Mouse (Mus musculus): ENCODE measurements around the gene Cst8. TPM values are rescaled to one million over a fixed set of nuclear protein-coding genes. Genes with fewer than 3 reads are reported as not detected.

Gene Cst8
- polyA plus RNA-seq, 1 experiment from 2014 or later, result 2.5 TPM

DNA sequence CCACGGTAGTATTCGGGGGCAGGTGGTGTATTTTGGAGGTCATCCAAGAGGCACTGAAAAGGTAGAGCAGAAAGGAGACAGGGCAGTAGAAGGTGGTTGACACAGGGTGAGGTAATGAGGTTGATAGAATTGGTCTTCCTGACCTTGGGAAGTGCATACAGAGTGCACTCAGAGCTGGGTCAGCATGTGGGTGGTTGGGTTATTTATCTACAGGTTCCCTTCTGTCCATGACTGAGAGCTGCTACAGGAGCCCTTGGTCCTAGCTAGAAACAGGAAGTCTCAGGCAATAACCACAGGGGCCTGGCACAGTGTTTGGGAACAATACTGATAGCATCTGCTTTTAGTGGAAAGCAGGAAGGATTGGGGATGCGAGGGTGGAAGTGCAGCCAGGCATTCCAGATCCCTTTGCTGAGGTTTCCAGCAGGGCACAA is 2.9 kb downstream of the Cst8 start:
- H3K4me2 ChIP-seq (ENCODE audit: low read depth, low read length), result no peak overlapping the region
- ATAC-seq (ENCODE audit: insufficient read depth, low FRiP score), result no peak
- no peak overlapping the region for H3K4me3 ChIP-seq (replicated peaks; ENCODE audit: low read length)
- 33% methylated on average over 3 of the region's 3 CpGs for WGBS
- H3K27ac ChIP-seq (ENCODE audit: low read length), result no peak overlapping the region
- no peaks in the 10 kb centered on the region for H3K4me1 ChIP-seq (ENCODE audit: control insufficient read depth, insufficient read depth, low read length)
- no peaks in the 10 kb centered on the region for H3K9me3 ChIP-seq (replicated peaks; ENCODE audit: control insufficient read depth, low read length)
- H3K9ac ChIP-seq (ENCODE audit: low read length), result no peak overlapping the region
- H3K27me3 ChIP-seq (ENCODE audit: control insufficient read depth, insufficient read depth, low read length), result no peaks in the 10 kb centered on the region
- no peaks in the 10 kb centered on the region for H3K36me3 ChIP-seq (ENCODE audit: control insufficient read depth, insufficient read depth, low read length)

GRCm38 (mm10) chr2:148806696-148807095 is 8.1 kb downstream of the Cst8 start:
- H3K9ac ChIP-seq (ENCODE audit: low read length), result no peak overlapping the region
- H3K4me2 ChIP-seq (ENCODE audit: low read depth, low read length), result no peak overlapping the region
- H3K9me3 ChIP-seq (replicated peaks; ENCODE audit: control insufficient read depth, low read length), result no peaks in the 10 kb centered on the region
- no peaks in the 10 kb centered on the region for H3K36me3 ChIP-seq (ENCODE audit: control insufficient read depth, insufficient read depth, low read length)
- no peaks in the 10 kb centered on the region for H3K4me1 ChIP-seq (ENCODE audit: control insufficient read depth, insufficient read depth, low read length)
- H3K27me3 ChIP-seq (ENCODE audit: control insufficient read depth, insufficient read depth, low read length), result no peaks in the 10 kb centered on the region
- no peak overlapping the region for H3K4me3 ChIP-seq (replicated peaks; ENCODE audit: low read length)
- 51% methylated on average over 6 of the region's 6 CpGs for WGBS
- ATAC-seq (ENCODE audit: insufficient read depth, low FRiP score), result no peak
- H3K27ac ChIP-seq (ENCODE audit: low read length), result no peak overlapping the region

GRCm38 (mm10) chr2:148819909-148820308 is 21.3 kb downstream of the Cst8 start, which contains the start of gene Cst13:
TSS of gene Cst13 (plus strand) at chr2:148820081.
- no peak within 1 kb of the TSS for H3K27ac ChIP-seq (ENCODE audit: low read length)

DNA sequence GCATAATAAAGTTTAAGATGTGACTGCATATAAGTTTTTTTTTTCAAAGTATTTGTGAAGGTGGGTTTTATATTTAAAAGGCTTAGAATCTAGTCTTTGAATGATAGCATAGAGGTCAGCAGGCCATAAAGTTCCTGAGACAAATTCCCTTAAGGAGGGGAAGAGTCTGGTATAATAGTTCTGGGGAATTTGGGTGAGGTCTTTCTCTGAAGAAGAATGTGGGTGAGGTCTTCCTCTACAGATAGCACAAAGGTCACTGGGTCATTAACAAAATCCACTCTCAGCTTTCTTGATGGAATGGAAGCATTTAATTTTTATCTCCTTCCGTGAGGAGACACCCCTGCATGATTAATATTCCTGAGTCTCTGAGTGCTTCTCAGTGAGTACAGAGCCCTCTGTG is 27.4 kb downstream of the Cst8 start:
- H3K9me3 ChIP-seq (replicated peaks; ENCODE audit: control insufficient read depth, low read length), result no peaks in the 10 kb centered on the region
- no peak overlapping the region for H3K27ac ChIP-seq (ENCODE audit: low read length)
- no peak for ATAC-seq (ENCODE audit: insufficient read depth, low FRiP score)
- no peaks in the 10 kb centered on the region for H3K4me1 ChIP-seq (ENCODE audit: control insufficient read depth, insufficient read depth, low read length)
- no peaks in the 10 kb centered on the region for H3K27me3 ChIP-seq (ENCODE audit: control insufficient read depth, insufficient read depth, low read length)
- WGBS, result 22% methylated on average over 1 of the region's 1 CpGs
- no peaks in the 10 kb centered on the region for H3K36me3 ChIP-seq (ENCODE audit: control insufficient read depth, insufficient read depth, low read length)
- no peak overlapping the region for H3K4me2 ChIP-seq (ENCODE audit: low read depth, low read length)
- H3K4me3 ChIP-seq (replicated peaks; ENCODE audit: low read length), result no peak overlapping the region
- no peak overlapping the region for H3K9ac ChIP-seq (ENCODE audit: low read length)

More at GRCm38 (mm10) chr2:148819909-148820308, 21.3 kb downstream of the Cst8 start, which contains the start of gene Cst13:
- Histone ChIP-seq H3K9me3 (replicated peaks; ENCODE audit: control insufficient read depth, low read length) (no peaks in the 10 kb centered on the region), H3K27me3 (ENCODE audit: control insufficient read depth, insufficient read depth, low read length) (no peaks in the 10 kb centered on the region), H3K36me3 (ENCODE audit: control insufficient read depth, insufficient read depth, low read length) (no peaks in the 10 kb centered on the region), H3K4me3 (replicated peaks; ENCODE audit: low read length) (no peak within 1 kb of the TSS), H3K9ac (ENCODE audit: low read length) (no peak within 1 kb of the TSS), H3K4me2 (ENCODE audit: low read depth, low read length) (no peak within 1 kb of the TSS), H3K4me1 (ENCODE audit: control insufficient read depth, insufficient read depth, low read length) (no peaks in the 10 kb centered on the region)
- ATAC-seq (ENCODE audit: insufficient read depth, low FRiP score), result no peak

DNA sequence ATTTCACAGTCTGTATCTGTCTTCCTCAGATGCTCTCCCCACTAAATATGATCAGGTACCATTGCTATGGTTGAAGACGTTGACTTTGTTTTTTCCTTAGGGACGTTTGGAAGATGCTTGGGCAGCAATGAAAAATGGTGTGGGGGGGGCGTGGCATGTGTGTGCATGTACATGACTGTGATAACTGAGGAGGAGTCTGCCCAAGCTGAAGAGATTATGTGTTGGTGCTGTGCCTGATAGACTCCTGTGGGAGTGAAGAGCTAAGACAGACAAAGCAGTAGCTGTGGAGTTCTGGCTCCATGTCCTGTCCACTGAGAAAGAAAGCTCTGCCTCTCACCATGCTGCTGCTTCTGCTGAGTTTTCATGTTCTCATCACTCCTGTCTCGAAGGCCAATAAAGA is 36.3 kb downstream of the Cst8 start, which contains the start of gene Cst9:
TSS of gene Cst9 (plus strand) at position 236 of the 400 bp plus-strand sequence.
- WGBS, result 58% methylated on average over 4 of the region's 4 CpGs
- H3K9me3 ChIP-seq (replicated peaks; ENCODE audit: control insufficient read depth, low read length), result no peaks in the 10 kb centered on the region
- no peaks in the 10 kb centered on the region for H3K27me3 ChIP-seq (ENCODE audit: control insufficient read depth, insufficient read depth, low read length)
- no peak within 1 kb of the TSS for H3K4me3 ChIP-seq (replicated peaks; ENCODE audit: low read length)
- no peaks in the 10 kb centered on the region for H3K4me1 ChIP-seq (ENCODE audit: control insufficient read depth, insufficient read depth, low read length)
- no peak within 1 kb of the TSS for H3K9ac ChIP-seq (ENCODE audit: low read length)
- ATAC-seq (ENCODE audit: insufficient read depth, low FRiP score), result no peak
- no peak within 1 kb of the TSS for H3K27ac ChIP-seq (ENCODE audit: low read length)
- H3K36me3 ChIP-seq (ENCODE audit: control insufficient read depth, insufficient read depth, low read length), result no peaks in the 10 kb centered on the region
- H3K4me2 ChIP-seq (ENCODE audit: low read depth, low read length), result no peak within 1 kb of the TSS

DNA sequence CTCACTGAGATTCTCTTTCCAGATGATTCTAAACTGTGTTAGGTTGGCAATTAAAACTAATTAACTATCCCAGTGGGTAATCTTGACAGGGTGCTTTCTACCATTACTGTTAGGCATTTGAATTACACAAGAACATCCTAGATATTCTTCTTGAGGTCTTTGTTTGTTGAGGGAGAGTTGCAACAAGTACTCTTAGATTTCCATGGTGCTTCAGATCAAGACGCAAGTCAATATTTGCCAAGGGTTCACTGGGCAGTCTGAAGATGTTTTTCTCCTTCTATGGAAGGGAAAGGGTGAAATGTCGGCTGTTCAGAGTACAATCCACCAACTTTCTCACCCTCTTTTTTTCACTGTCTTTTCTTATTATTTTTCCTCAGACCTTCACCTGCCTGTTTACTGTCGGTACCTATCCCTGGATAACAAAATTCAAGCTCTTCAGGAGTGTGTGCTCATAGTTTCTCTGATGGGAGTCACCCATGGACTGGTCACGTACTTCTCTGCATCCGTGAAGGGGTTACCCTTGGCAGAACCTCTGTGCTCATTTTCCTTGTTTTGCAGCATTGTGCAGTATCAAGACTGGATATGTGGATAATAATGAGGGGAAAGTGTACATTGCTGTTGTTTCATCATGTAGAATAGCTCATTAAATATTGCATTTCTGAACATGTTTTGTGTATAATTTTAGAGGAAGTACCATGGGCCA is 39.6 kb downstream of the Cst8 start:
- ATAC-seq (ENCODE audit: insufficient read depth, low FRiP score), result no peak
- 79% methylated on average over 5 of the region's 5 CpGs for WGBS
- H3K9me3 ChIP-seq (replicated peaks; ENCODE audit: control insufficient read depth, low read length), result no peaks in the 10 kb centered on the region
- H3K27ac ChIP-seq (ENCODE audit: low read length), result no peak overlapping the region
- no peak overlapping the region for H3K4me3 ChIP-seq (replicated peaks; ENCODE audit: low read length)
- no peaks in the 10 kb centered on the region for H3K4me1 ChIP-seq (ENCODE audit: control insufficient read depth, insufficient read depth, low read length)
- no peak overlapping the region for H3K4me2 ChIP-seq (ENCODE audit: low read depth, low read length)
- H3K27me3 ChIP-seq (ENCODE audit: control insufficient read depth, insufficient read depth, low read length), result no peaks in the 10 kb centered on the region
- no peak overlapping the region for H3K9ac ChIP-seq (ENCODE audit: low read length)
- H3K36me3 ChIP-seq (ENCODE audit: control insufficient read depth, insufficient read depth, low read length), result no peaks in the 10 kb centered on the region

- no peak overlapping the region for H3K9ac ChIP-seq (ENCODE audit: low read length)
- 87% methylated on average over 2 of the region's 2 CpGs for WGBS
- H3K27ac ChIP-seq (ENCODE audit: low read length), result no peak overlapping the region
- no peaks in the 10 kb centered on the region for H3K4me1 ChIP-seq (ENCODE audit: control insufficient read depth, insufficient read depth, low read length)
- H3K27me3 ChIP-seq (ENCODE audit: control insufficient read depth, insufficient read depth, low read length), result no peaks in the 10 kb centered on the region
- no peak overlapping the region for H3K4me3 ChIP-seq (replicated peaks; ENCODE audit: low read length)
- ATAC-seq (ENCODE audit: insufficient read depth, low FRiP score), result no peak
- H3K4me2 ChIP-seq (ENCODE audit: low read depth, low read length), result no peak overlapping the region
- H3K36me3 ChIP-seq (ENCODE audit: control insufficient read depth, insufficient read depth, low read length), result no peaks in the 10 kb centered on the region
- no peaks in the 10 kb centered on the region for H3K9me3 ChIP-seq (replicated peaks; ENCODE audit: control insufficient read depth, low read length)
Observed at GRCm38 (mm10) chr2:148839224-148839623, 40.6 kb downstream of the Cst8 start.

GRCm38 (mm10) chr2:148851116-148851906 is 52.7 kb downstream of the Cst8 start:
- 42% methylated on average over 8 of the region's 8 CpGs for WGBS
- Histone ChIP-seq H3K27me3 (ENCODE audit: control insufficient read depth, insufficient read depth, low read length) (no peaks in the 10 kb centered on the region), H3K36me3 (ENCODE audit: control insufficient read depth, insufficient read depth, low read length) (no peaks in the 10 kb centered on the region), H3K9ac (ENCODE audit: low read length) (no peak overlapping the region), H3K4me1 (ENCODE audit: control insufficient read depth, insufficient read depth, low read length) (no peaks in the 10 kb centered on the region), H3K9me3 (replicated peaks; ENCODE audit: control insufficient read depth, low read length) (no peaks in the 10 kb centered on the region), H3K4me2 (ENCODE audit: low read depth, low read length) (no peak overlapping the region), H3K27ac (ENCODE audit: low read length) (no peak overlapping the region), H3K4me3 (replicated peaks; ENCODE audit: low read length) (no peak overlapping the region)
- ATAC-seq (ENCODE audit: insufficient read depth, low FRiP score), result peak; percentile 71

Data from stomach, embryonic 16.5 days (tissue).